Comparison of ENCODE assay signal across 9 mouse cellular contexts in genomic region chr1:118457883-118458259, GRCm38 (mm10).
DNase-seq lines count a peak whose midpoint lies in the region; ATAC-seq and TF ChIP-seq lines count a peak whose summit lies in the region.
"Had no signal": no experiment of that assay in that cellular context is flagged by ENCODE, and none has a peak within 500 bp of the region (broad histone marks: within the 10 kb centered on the region; RNA-seq: fewer than 3 reads in every experiment).

No protein-coding gene starts in this region.

- peaks cover 18% of the 10 kb centered on the region for H3K36me3 ChIP-seq in heart, postnatal 0 days (replicated peaks; ENCODE audit: control insufficient read depth, insufficient read depth, low read length)
- H3K36me3 ChIP-seq in forebrain, embryonic 10.5 days (replicated peaks) = peaks cover 25% of the 10 kb centered on the region
- H3K36me3 ChIP-seq in intestine, postnatal 0 days (ENCODE audit: control insufficient read depth, insufficient read depth) = peaks cover 12% of the 10 kb centered on the region; the same call in 1 of the 2 replicates
- H3K36me3 ChIP-seq in small intestine, adult 2 months (ENCODE audit: control insufficient read depth, insufficient read depth, low read length) = 0 out of 2 replicates have a peak, but pooled peaks cover 2% of the 10 kb centered on the region

- ATAC-seq in heart, postnatal 0 days (ENCODE audit: insufficient read depth, low read depth) = no peak
- ATAC-seq in intestine, postnatal 0 days = no peak

- TF ChIP-seq CTCF in heart, postnatal 0 days (IDR thresholded peaks at IDR 0.05; ENCODE audit: low read depth) = no peak
- TF ChIP-seq CTCF in intestine, postnatal 0 days (IDR thresholded peaks at IDR 0.05; ENCODE audit: low read depth) = no peak
- TF ChIP-seq CTCF in small intestine, adult 2 months (IDR thresholded peaks at IDR 0.05; ENCODE audit: extremely low read depth, insufficient read length, insufficient replicate concordance, low read depth, low read length) = no peak

- TF ChIP-seq POLR2A in small intestine, adult 2 months (IDR thresholded peaks at IDR 0.05; ENCODE audit: low read depth, low read length) = no peak

- peaks cover 24% of the 10 kb centered on the region for H3K4me1 ChIP-seq in heart, postnatal 0 days (ENCODE audit: control insufficient read depth, insufficient read depth)
- H3K4me1 ChIP-seq in forebrain, embryonic 10.5 days = peaks cover 45% of the 10 kb centered on the region
- H3K4me1 ChIP-seq in intestine, postnatal 0 days (replicated peaks; ENCODE audit: control insufficient read depth, insufficient read depth, low read length) = peaks cover 7% of the 10 kb centered on the region; the same call in 1 of the 2 replicates
- H3K4me1 ChIP-seq in small intestine, adult 2 months (ENCODE audit: control insufficient read depth, insufficient read depth, insufficient read length, low read length) = peaks cover 4% of the 10 kb centered on the region

- no peak for TF ChIP-seq EP300 in heart, postnatal 0 days (IDR thresholded peaks at IDR 0.05; ENCODE audit: low read depth)

- 33% methylated on average over 1 of the region's 1 CpGs for WGBS in heart, postnatal 0 days
- 32% methylated on average over 1 of the region's 1 CpGs for WGBS in forebrain, embryonic 10.5 days
- WGBS in intestine, postnatal 0 days = 56% methylated on average over 1 of the region's 1 CpGs
- 43% methylated on average over 1 of the region's 1 CpGs for WGBS in small intestine, adult 2 months

- H3K4me3 ChIP-seq in heart, postnatal 0 days (ENCODE audit: low read depth, low read length) = peak overlapping the region; percentile 19
- H3K4me3 ChIP-seq in forebrain, embryonic 10.5 days = no peak overlapping the region; the same call in 1 of the 2 replicates
- no peak overlapping the region for H3K4me3 ChIP-seq in intestine, postnatal 0 days (ENCODE audit: low read depth, low read length)
- no peak overlapping the region for H3K4me3 ChIP-seq in small intestine, adult 2 months (ENCODE audit: low read depth, low read length)

- H3K9ac ChIP-seq in heart, postnatal 0 days (replicated peaks; ENCODE audit: low read depth, low read length) = peak overlapping the region; percentile 41
- no peak overlapping the region for H3K9ac ChIP-seq in intestine, postnatal 0 days (ENCODE audit: low read depth, low read length)

- H3K4me2 ChIP-seq in heart, postnatal 0 days (ENCODE audit: low read depth, low read length) = peak overlapping the region; percentile 79
- no peak overlapping the region; the same call in 1 of the 2 replicates for H3K4me2 ChIP-seq in intestine, postnatal 0 days (replicated peaks; ENCODE audit: low read depth)

- intact Hi-C loops in heart, postnatal 14 days (cut with DNase I) = loop anchor here (2.0 to 5.0 kb wide), 3 partner anchors 36 to 121 kb away; partner anchors contain the start of gene Clasp1

- no peaks in the 10 kb centered on the region for H3K27me3 ChIP-seq in heart, postnatal 0 days (ENCODE audit: control insufficient read depth, insufficient read depth, low read length)
- no peaks in the 10 kb centered on the region for H3K27me3 ChIP-seq in forebrain, embryonic 10.5 days (ENCODE audit: poor library complexity, severe bottlenecking)
- no peaks in the 10 kb centered on the region for H3K27me3 ChIP-seq in intestine, postnatal 0 days (replicated peaks; ENCODE audit: control insufficient read depth, insufficient read depth, low read length)
- H3K27me3 ChIP-seq in small intestine, adult 2 months (ENCODE audit: control insufficient read depth, insufficient read depth, low read length) = no peaks in the 10 kb centered on the region

- DNase-seq in heart, postnatal 0 days (ENCODE audit: low spot score) = no peak
- no peak for DNase-seq in heart, postnatal 14 days
- DNase-seq in forebrain, embryonic 10.5 days (ENCODE audit: extremely low spot score, low spot score) = no peak
- DNase-seq in right cerebral cortex, adult 2 months (ENCODE audit: low spot score in 2 of 2) = no peak
- no peak for DNase-seq in frontal cortex, postnatal 36 days (ENCODE audit: low spot score in 2 of 2)
- no peak for DNase-seq in layer of hippocampus, postnatal 25 days (ENCODE audit: extremely low spot score in 1 of 2, low spot score in 1 of 2)
- DNase-seq: spleen, adult 18-20 months had no signal

- H3K27ac ChIP-seq in heart, postnatal 0 days (ENCODE audit: low read depth) = peak overlapping the region; percentile 99
- H3K27ac ChIP-seq in forebrain, embryonic 10.5 days = peak overlapping the region; percentile 21; the same call in 1 of the 2 replicates
- peak overlapping the region; percentile 98 for H3K27ac ChIP-seq in intestine, postnatal 0 days (ENCODE audit: low read depth, low read length)
- H3K27ac ChIP-seq in small intestine, adult 2 months (ENCODE audit: insufficient read depth, low read depth, low read length) = peak overlapping the region; percentile 37; the same call in 1 of the 2 replicates

- no peaks in the 10 kb centered on the region for H3K9me3 ChIP-seq in heart, postnatal 0 days (replicated peaks; ENCODE audit: control insufficient read depth, low read length)
- H3K9me3 ChIP-seq in forebrain, embryonic 10.5 days = no peaks in the 10 kb centered on the region
- no peaks in the 10 kb centered on the region for H3K9me3 ChIP-seq in intestine, postnatal 0 days (ENCODE audit: control insufficient read depth)

Comparison
In these comparisons a context has a peak if more than half of its experiments do, and no peak if none do; other contexts are left out.
1. H3K27ac ChIP-seq: peak in every context shown above with its lines; median percentile 99 in heart, postnatal 0 days; 98 in intestine, postnatal 0 days; 37 in small intestine, adult 2 months; 21 in forebrain, embryonic 10.5 days.